Mouse (Mus musculus) kidney, postnatal 4 days (tissue): ENCODE measurements around the gene Rangrf.
"Not testable (repeated sequence)": the region's sequence is repeated elsewhere in the genome, so short reads cannot be mapped to it uniquely, and the experiment has no call there.

Experiments used
- DNase-seq, 2 experiments: peaks; one replicate each; pipeline ENCODE4 v3.0.0; 2021; ENCODE audit warnings: mixed read lengths in 2 of 2

Rangrf gene

GRCm38 (mm10) chr11:68975085-68975484 lies at the start of gene Rangrf:
Rangrf (minus strand) TSS chr11:68975185.
- DNase-seq: no peak

GRCm38 (mm10) chr11:69020691-69021090 lies 45.7 kb upstream of the Rangrf start:
- no peak for DNase-seq

GRCm38 (mm10) chr11:69016755-69017154 lies 41.8 kb upstream of the Rangrf start:
- DNase-seq: no peak

GRCm38 (mm10) chr11:69015644-69016441 lies 40.9 kb upstream of the Rangrf start, which contains the start of gene Ctc1:
Ctc1 (plus strand) TSS chr11:69015911.
- peak; percentile 92 to 94 for DNase-seq

GRCm38 (mm10) chr11:69012071-69012601 lies 37.2 kb upstream of the Rangrf start:
- peak; percentile 89 to 92 for DNase-seq

- DNase-seq: not testable (repeated sequence)
Measured at GRCm38 (mm10) chr11:69011445-69011844, 36.5 kb upstream of the Rangrf start.

GRCm38 (mm10) chr11:69010400-69011323 lies 35.7 kb upstream of the Rangrf start:
- DNase-seq: no peak

GRCm38 (mm10) chr11:69009508-69009907 lies 34.5 kb upstream of the Rangrf start:
- DNase-seq: no peak

- DNase-seq: peak; percentile 97 to 98
Measured at GRCm38 (mm10) chr11:69008182-69009121, 33.5 kb upstream of the Rangrf start, which contains the start of gene Pfas. Pfas (minus strand) TSS chr11:69008460.

GRCm38 (mm10) chr11:69006575-69006974 lies 31.6 kb upstream of the Rangrf start:
- DNase-seq: not testable (repeated sequence)

- no peak for DNase-seq
Measured at GRCm38 (mm10) chr11:69005193-69005592, 30.2 kb upstream of the Rangrf start.

GRCm38 (mm10) chr11:69003592-69003991 lies 28.6 kb upstream of the Rangrf start:
- peak; percentile 52 to 59 for DNase-seq

GRCm38 (mm10) chr11:69002782-69003181 lies 27.8 kb upstream of the Rangrf start:
- not testable (repeated sequence) for DNase-seq

- no peak for DNase-seq
Measured at GRCm38 (mm10) chr11:68997080-68997479, 22.1 kb upstream of the Rangrf start.

- DNase-seq: peak; percentile 44 to 46
Measured at GRCm38 (mm10) chr11:68994377-68994776, 19.4 kb upstream of the Rangrf start.

- DNase-seq: no peak
Measured at GRCm38 (mm10) chr11:68993122-68993521, 18.1 kb upstream of the Rangrf start.

- no peak for DNase-seq
Measured at GRCm38 (mm10) chr11:68988341-68988740, 13.4 kb upstream of the Rangrf start.

- no peak for DNase-seq
Measured at GRCm38 (mm10) chr11:68987365-68987882, 12.4 kb upstream of the Rangrf start.

GRCm38 (mm10) chr11:68982639-68983369 lies 7.8 kb upstream of the Rangrf start:
- peak; percentile 92 for DNase-seq

GRCm38 (mm10) chr11:68980919-68981318 lies 5.9 kb upstream of the Rangrf start:
- DNase-seq: no peak

- DNase-seq: no peak
Measured at GRCm38 (mm10) chr11:68979320-68979733, 4.3 kb upstream of the Rangrf start.
